Mouse (Mus musculus) CH12F3 (cell line): ENCODE data around the gene Usp43.

ENCODE experiments used
- in situ Hi-C: fragments of 300-500 bp; cut with MboI; formaldehyde crosslinking; loops from 2 replicates; pipeline ENCODE4 v1.14.3; 2020; ENCODE audit warnings: low sequenced_read_pairs

Usp43 gene

DNA sequence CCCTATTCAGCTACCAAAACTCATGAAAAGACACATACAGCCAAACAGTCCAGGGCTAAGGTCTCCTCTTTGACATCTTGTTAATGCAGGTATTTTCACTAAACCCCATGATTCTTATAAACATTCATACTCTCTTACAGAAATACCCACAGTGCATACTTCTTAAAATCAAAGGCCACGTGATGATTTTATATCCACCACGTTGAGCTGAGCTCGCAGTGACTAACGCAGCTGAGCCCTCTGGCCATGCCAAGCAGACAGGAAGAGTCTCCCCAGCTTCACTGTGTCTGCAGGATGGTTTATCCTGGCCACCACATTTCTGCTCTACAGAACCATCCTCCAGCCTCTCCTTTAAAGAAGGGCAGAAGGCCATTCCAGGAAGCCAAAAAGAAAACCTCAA is 18.2 kb downstream of the Usp43 start:
- in situ Hi-C loops = no loop called here

DNA sequence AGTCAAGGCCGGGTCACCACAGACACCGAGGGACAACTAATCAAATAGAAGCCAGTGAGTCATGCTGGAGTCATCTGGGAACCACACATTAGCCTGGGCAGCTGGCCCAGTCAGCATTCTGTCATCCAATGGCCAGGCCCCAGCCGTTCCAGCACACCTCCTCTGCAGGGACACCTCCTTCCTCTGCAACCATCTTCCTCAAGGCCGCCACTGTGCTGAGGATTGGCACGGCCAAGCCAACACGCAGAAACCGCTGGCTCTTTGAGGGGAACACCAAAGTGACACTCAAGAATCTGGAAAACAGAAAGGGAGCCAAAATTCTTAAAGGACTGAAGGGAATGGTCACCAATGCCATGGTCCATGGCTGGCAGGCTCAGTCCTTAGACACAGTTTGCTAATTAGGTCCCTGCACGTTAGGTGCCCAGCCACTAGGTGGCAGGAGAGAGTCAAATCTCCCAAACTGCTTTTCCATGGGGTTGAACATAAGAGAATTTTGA is 24.8 kb downstream of the Usp43 start:
- in situ Hi-C loops = no loop called here

GRCm38 (mm10) chr11:67895641-67896040 is 26.3 kb downstream of the Usp43 start:
- in situ Hi-C loops = no loop called here

DNA sequence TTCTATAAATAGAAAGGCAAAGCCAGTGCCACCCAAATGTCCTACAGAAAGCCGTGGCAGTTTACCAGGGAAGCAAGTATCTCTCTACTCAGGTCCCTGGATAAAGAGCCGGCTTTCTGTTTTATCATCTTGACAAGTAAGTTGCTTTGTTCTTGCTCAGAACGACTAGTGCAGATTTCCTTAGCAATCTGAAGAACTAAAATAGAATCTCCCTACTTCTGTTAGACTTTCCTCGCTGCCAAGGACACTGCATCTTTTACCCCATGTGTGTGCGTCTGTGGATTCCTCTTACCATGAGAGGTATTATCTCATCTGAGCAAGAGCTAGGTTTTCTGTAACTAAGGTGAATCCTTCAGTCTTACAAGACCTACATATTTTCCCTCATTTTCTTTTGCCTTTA is 33.4 kb downstream of the Usp43 start:
- in situ Hi-C loops = no loop called here

DNA sequence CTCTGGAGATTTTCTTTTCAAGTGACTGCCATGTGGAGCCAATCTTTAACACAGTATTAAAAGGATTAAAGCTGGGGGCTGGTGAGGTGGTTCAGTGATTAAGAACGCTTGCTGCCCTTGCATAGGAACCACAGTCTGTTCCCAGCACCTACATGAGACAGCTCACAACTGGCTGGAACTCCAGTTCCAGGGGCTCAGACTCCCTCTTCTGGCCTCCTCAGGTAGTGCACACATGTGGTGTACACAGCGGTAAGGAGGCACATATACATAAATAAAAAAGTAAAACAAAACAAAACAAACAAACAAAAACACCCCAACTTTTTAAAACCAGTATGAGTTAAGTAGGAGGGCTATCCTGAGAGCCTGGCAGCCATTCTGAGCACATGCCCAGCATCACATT is 36.0 kb downstream of the Usp43 start:
- in situ Hi-C loops = no loop called here

- in situ Hi-C loops = no loop called here
Observed at GRCm38 (mm10) chr11:67865521-67866197, 56.3 kb downstream of the Usp43 start.

DNA sequence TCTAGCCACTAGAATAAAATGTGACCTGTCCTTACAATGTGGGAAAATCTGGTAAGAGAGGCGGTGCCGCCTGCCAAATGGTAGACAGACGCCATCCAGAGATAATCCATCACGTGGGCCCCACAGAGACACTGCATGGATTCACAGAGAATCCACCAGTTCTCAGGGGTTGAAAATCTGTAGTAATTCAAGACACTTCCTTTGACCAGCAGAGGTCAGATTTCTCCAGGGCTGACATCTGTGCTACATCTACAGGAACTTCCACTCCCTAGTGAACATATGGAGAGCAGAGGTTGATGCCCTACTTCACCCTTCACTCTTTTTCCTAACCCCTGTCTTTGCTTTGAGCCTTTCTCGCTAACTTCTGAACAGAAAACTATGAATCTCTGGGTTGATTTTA is 56.9 kb downstream of the Usp43 start:
- in situ Hi-C loops = no loop called here

- in situ Hi-C loops = no loop called here
Observed at GRCm38 (mm10) chr11:67861399-67861838, 60.5 kb downstream of the Usp43 start.

GRCm38 (mm10) chr11:67860743-67861398 is 61.1 kb downstream of the Usp43 start:
- in situ Hi-C loops = no loop called here

DNA sequence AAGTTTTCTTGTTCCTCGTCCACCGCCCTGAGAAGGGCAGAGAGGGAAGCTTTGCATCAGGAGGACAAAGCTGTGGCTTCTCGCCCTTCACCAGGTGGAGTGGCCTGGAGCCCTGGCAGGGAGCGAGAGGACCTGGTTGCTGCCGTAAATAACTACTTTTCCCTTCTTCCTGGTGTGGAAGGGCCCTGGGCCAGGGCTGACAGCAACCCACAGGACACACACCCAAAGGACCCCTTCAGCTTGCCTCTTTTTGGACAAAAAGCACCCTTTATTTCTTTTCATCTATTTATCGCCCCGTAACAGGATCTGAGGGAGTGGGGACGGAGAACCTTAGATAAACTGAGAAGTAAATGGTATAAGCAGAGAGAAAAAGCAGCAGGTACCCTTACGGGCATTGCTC is 63.4 kb downstream of the Usp43 start:
- in situ Hi-C loops = no loop called here

GRCm38 (mm10) chr11:67855035-67855434 is 66.9 kb downstream of the Usp43 start:
- in situ Hi-C loops = no loop called here

- in situ Hi-C loops = no loop called here
Observed at GRCm38 (mm10) chr11:67853996-67854395, 68.0 kb downstream of the Usp43 start.

DNA sequence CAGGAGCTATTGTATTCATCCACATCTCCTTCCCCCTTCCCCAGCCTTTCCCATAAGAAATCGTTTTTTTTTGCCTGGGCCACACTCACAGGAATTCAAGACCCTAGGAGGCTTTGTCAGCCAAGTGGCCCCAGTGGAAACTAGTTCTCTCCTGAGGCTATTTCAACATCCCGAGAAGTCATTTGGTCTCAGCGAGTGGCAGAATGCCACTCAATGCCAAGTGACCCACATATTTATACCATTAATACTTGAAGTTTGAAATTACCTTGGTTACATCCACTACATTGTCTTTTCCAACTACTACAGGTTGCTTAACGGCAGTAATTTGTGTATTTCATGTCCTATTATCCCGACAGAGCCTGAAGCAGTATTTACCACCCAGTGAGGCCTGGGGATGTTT is 70.2 kb downstream of the Usp43 start:
- in situ Hi-C loops = no loop called here

GRCm38 (mm10) chr11:67845193-67845592 is 76.8 kb downstream of the Usp43 start:
- in situ Hi-C loops = no loop called here

GRCm38 (mm10) chr11:67839810-67840209 is 82.1 kb downstream of the Usp43 start:
- in situ Hi-C loops = no loop called here

DNA sequence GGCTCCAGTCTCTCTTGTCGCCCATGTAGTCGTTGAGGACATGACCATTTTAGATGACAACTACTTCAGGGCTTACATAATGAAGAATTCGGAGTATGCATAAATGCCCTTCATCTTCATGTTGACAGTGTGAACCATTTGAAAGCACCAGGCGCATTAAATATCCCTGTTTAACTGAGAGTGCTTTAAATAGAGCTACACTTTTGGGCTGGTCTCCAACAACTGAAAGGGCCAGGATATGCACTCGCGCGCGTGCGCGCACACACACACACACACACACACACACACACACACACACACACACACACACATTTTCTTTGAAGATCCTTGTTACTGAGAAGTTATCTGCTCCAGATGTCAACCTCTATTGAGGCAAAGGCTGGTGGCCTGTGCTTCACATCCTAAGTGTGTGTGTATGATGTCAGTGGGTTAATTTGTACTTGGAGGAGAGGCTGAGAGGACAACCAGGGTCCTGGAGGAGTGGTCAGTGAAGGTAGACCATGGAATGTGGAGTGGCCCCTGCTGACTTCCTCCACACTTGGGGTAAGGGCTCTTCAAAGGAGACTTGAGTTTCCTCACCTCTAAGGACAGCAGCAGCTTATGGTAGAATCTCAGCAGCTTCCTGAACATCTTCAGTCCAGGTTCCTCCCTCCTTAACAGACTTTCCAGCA is 86.4 kb downstream of the Usp43 start:
- in situ Hi-C loops = no loop called here

GRCm38 (mm10) chr11:67831820-67832219 is 90.1 kb downstream of the Usp43 start:
- in situ Hi-C loops = no loop called here

GRCm38 (mm10) chr11:67829530-67829929 is 92.4 kb downstream of the Usp43 start:
- in situ Hi-C loops = no loop called here

- in situ Hi-C loops = no loop called here
Observed at GRCm38 (mm10) chr11:67828360-67829059, 93.4 kb downstream of the Usp43 start.

DNA sequence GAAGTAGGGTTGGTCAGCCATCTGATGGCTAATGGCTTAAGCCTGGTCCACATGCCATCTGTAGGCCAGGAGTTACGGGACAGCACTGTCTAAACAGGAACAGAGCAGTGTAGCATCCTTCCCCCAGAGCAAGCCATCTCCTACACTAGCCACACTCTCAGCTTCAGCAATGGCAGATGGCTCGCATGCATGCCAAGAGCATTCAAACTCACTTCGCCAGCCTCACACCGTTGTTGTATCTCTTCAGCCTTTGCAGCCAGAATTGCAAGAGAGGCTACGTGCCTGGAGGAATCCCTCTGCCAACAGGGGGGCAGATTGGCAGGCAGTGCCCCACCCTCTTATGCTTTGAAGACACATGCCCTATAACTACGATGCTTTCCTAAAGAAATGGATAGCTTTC is 100.4 kb downstream of the Usp43 start:
- in situ Hi-C loops = no loop called here

GRCm38 (mm10) chr11:67820221-67820620 is 101.7 kb downstream of the Usp43 start:
- in situ Hi-C loops = no loop called here
